Mouse (Mus musculus) midbrain, embryonic 12.5 days (tissue): Measurements from ENCODE around the gene March8. TPM values are rescaled to one million over a fixed set of nuclear protein-coding genes. Genes with fewer than 3 reads are reported as not detected.

Experiments
- ATAC-seq: fragments of 200-750 bp; cut with Nextera tagmentation; 2 replicates; pipeline ENCODE4 v1.8.0; 2017; ENCODE audit warnings: low read depth, moderate TSS enrichment, moderate library complexity; ENCODE audit not compliant: low FRiP score
- H3K27ac ChIP-seq: fragments of 300-500 bp; sonication (generic); replicated peaks from 2 replicates; pipeline ENCODE4 v1.5.1; 2016; ENCODE audit warnings: mild to moderate bottlenecking
- H3K27me3 ChIP-seq: fragments of 300-500 bp; sonication (generic); 2 replicates; pipeline ENCODE4 v1.6.1; 2016; ENCODE audit warnings: mild to moderate bottlenecking
- H3K36me3 ChIP-seq: fragments of 300-500 bp; sonication (generic); 2 replicates; pipeline ENCODE4 v1.6.1; 2016
- H3K4me1 ChIP-seq: fragments of 300-500 bp; sonication (generic); 2 replicates; pipeline ENCODE4 v1.6.1; 2016
- H3K4me2 ChIP-seq: fragments of 300-500 bp; sonication (generic); replicated peaks from 2 replicates; pipeline ENCODE4 v1.6.1; 2016; ENCODE audit warnings: mild to moderate bottlenecking, moderate library complexity
- H3K4me3 ChIP-seq: fragments of 300-500 bp; sonication (generic); 2 replicates; pipeline ENCODE4 v1.5.1; 2016; ENCODE audit warnings: mild to moderate bottlenecking
- H3K9ac ChIP-seq: fragments of 300-500 bp; sonication (generic); replicated peaks from 2 replicates; pipeline ENCODE4 v1.6.1; 2016; ENCODE audit warnings: mild to moderate bottlenecking, moderate library complexity
- H3K9me3 ChIP-seq: fragments of 300-500 bp; sonication (generic); 2 replicates; pipeline ENCODE4 v1.6.1; 2016; ENCODE audit warnings: mild to moderate bottlenecking
- WGBS: fragments of 180-500 bp; shearing (Covaris S2); methylation state at CpG from one replicate; pipeline ENCODE4 v1.1.7; 2016; 5-methylcytosine and 5-hydroxymethylcytosine counted together
- polyA plus RNA-seq: library from polyadenylated mRNA; unstranded; fragments of >200 nt; fragmentation: Nextera tagmentation; extraction: Ambion mirVana; gene quantifications from 2 replicates; pipeline ENCODE4 v1.2.1, GENCODE M21; 2016

Gene March8
- polyA plus RNA-seq, 1 experiment from 2014 or later: 54.6 TPM

GRCm38 (mm10) chr6:116374136-116374535 lies 36.3 kb downstream of the March8 start:
- H3K36me3 ChIP-seq: no peaks in the 10 kb centered on the region
- 0 out of 2 replicates have a peak, but pooled peaks cover 4% of the 10 kb centered on the region for H3K4me1 ChIP-seq
- H3K27ac ChIP-seq: no peak overlapping the region
- no peaks in the 10 kb centered on the region for H3K27me3 ChIP-seq
- H3K4me2 ChIP-seq: no peak overlapping the region
- no peak overlapping the region for H3K4me3 ChIP-seq
- no peaks in the 10 kb centered on the region for H3K9me3 ChIP-seq
- WGBS: 96% methylated on average over 1 of the region's 1 CpGs
- no peak for ATAC-seq
- H3K9ac ChIP-seq: no peak overlapping the region

- Histone ChIP-seq H3K27ac (no peak overlapping the region), H3K36me3 (no peaks in the 10 kb centered on the region), H3K27me3 (no peaks in the 10 kb centered on the region), H3K9ac (no peak overlapping the region), H3K9me3 (no peaks in the 10 kb centered on the region), H3K4me2 (no peak overlapping the region), H3K4me1 (0 out of 2 replicates have a peak, but pooled peaks cover 4% of the 10 kb centered on the region), H3K4me3 (no peak overlapping the region)
- ATAC-seq: no peak
Observed at GRCm38 (mm10) chr6:116374618-116375017, 36.8 kb downstream of the March8 start.

GRCm38 (mm10) chr6:116378892-116379291 lies 41.1 kb downstream of the March8 start:
- Histone ChIP-seq H3K4me2 (no peak overlapping the region), H3K4me1 (0 out of 2 replicates have a peak, but pooled peaks cover 9% of the 10 kb centered on the region), H3K9me3 (no peaks in the 10 kb centered on the region), H3K36me3 (no peaks in the 10 kb centered on the region), H3K9ac (no peak overlapping the region), H3K27ac (no peak overlapping the region), H3K27me3 (no peaks in the 10 kb centered on the region), H3K4me3 (no peak overlapping the region)
- no peak for ATAC-seq
- WGBS: 92% methylated on average over 7 of the region's 7 CpGs

GRCm38 (mm10) chr6:116380157-116380556 lies 42.3 kb downstream of the March8 start:
- no peak overlapping the region for H3K27ac ChIP-seq
- no peaks in the 10 kb centered on the region for H3K9me3 ChIP-seq
- H3K4me3 ChIP-seq: no peak overlapping the region
- no peak overlapping the region for H3K4me2 ChIP-seq
- H3K27me3 ChIP-seq: no peaks in the 10 kb centered on the region
- no peak for ATAC-seq
- H3K4me1 ChIP-seq: peaks cover 7% of the 10 kb centered on the region
- H3K9ac ChIP-seq: no peak overlapping the region
- no peaks in the 10 kb centered on the region for H3K36me3 ChIP-seq
- WGBS: 50% methylated on average over 3 of the region's 3 CpGs

- Histone ChIP-seq H3K4me3 (no peak overlapping the region), H3K9me3 (no peaks in the 10 kb centered on the region), H3K9ac (no peak overlapping the region), H3K4me1 (peaks cover 20% of the 10 kb centered on the region), H3K4me2 (no peak overlapping the region), H3K27me3 (no peaks in the 10 kb centered on the region), H3K27ac (no peak overlapping the region), H3K36me3 (no peaks in the 10 kb centered on the region)
- no peak for ATAC-seq
- 81% methylated on average over 2 of the region's 2 CpGs for WGBS
Observed at GRCm38 (mm10) chr6:116381605-116382004, 43.8 kb downstream of the March8 start.

- peak overlapping the region; percentile 60; the same call in 1 of the 2 replicates for H3K27ac ChIP-seq
- no peaks in the 10 kb centered on the region for H3K27me3 ChIP-seq
- WGBS: 70% methylated on average over 10 of the region's 10 CpGs
- H3K9ac ChIP-seq: no peak overlapping the region
- no peak overlapping the region for H3K4me3 ChIP-seq
- H3K4me2 ChIP-seq: no peak overlapping the region
- H3K4me1 ChIP-seq: peaks cover 21% of the 10 kb centered on the region
- H3K36me3 ChIP-seq: no peaks in the 10 kb centered on the region
- no peaks in the 10 kb centered on the region for H3K9me3 ChIP-seq
- peak; percentile 49; the same call in 1 of the 2 replicates for ATAC-seq
Observed at GRCm38 (mm10) chr6:116383582-116383981, 45.8 kb downstream of the March8 start.

GRCm38 (mm10) chr6:116385194-116386044 lies 47.6 kb downstream of the March8 start:
- Histone ChIP-seq H3K4me2 (peak overlapping the region; percentile 29), H3K27ac (peak overlapping the region; percentile 67), H3K9ac (no peak overlapping the region), H3K4me3 (no peak overlapping the region), H3K27me3 (no peaks in the 10 kb centered on the region), H3K9me3 (no peaks in the 10 kb centered on the region), H3K4me1 (peaks cover 21% of the 10 kb centered on the region), H3K36me3 (no peaks in the 10 kb centered on the region)
- WGBS: 28% methylated on average over 5 of the region's 5 CpGs
- ATAC-seq: peak; percentile 5; the same call in 1 of the 2 replicates

- peak; percentile 78 for ATAC-seq
- no peak overlapping the region; the same call in 1 of the 2 replicates for H3K9ac ChIP-seq
- no peaks in the 10 kb centered on the region for H3K27me3 ChIP-seq
- 29% methylated on average over 4 of the region's 4 CpGs for WGBS
- no peaks in the 10 kb centered on the region for H3K9me3 ChIP-seq
- H3K4me2 ChIP-seq: peak overlapping the region; percentile 29
- peak overlapping the region; percentile 67 for H3K27ac ChIP-seq
- H3K4me1 ChIP-seq: peaks cover 21% of the 10 kb centered on the region
- H3K36me3 ChIP-seq: no peaks in the 10 kb centered on the region
- H3K4me3 ChIP-seq: no peak overlapping the region
Observed at GRCm38 (mm10) chr6:116386045-116386415, 48.2 kb downstream of the March8 start.

- no peaks in the 10 kb centered on the region for H3K27me3 ChIP-seq
- H3K9me3 ChIP-seq: no peaks in the 10 kb centered on the region
- peaks cover 21% of the 10 kb centered on the region for H3K4me1 ChIP-seq
- H3K9ac ChIP-seq: no peak overlapping the region
- no peaks in the 10 kb centered on the region for H3K36me3 ChIP-seq
- ATAC-seq: peak; percentile 38; the same call in 1 of the 2 replicates
- H3K4me2 ChIP-seq: 0 out of 2 replicates have a peak overlapping the region, but pooled peaks have one; percentile 7
- WGBS: 46% methylated on average over 3 of the region's 3 CpGs
- H3K4me3 ChIP-seq: no peak overlapping the region
- peak overlapping the region; percentile 67 for H3K27ac ChIP-seq
Observed at GRCm38 (mm10) chr6:116386506-116386905, 48.7 kb downstream of the March8 start.

GRCm38 (mm10) chr6:116388068-116388467 lies 50.2 kb downstream of the March8 start:
- no peak overlapping the region for H3K27ac ChIP-seq
- ATAC-seq: no peak
- WGBS: 91% methylated on average over 1 of the region's 1 CpGs

GRCm38 (mm10) chr6:116389481-116389880 lies 51.7 kb downstream of the March8 start:
- Histone ChIP-seq H3K36me3 (no peaks in the 10 kb centered on the region), H3K4me2 (no peak overlapping the region), H3K9ac (no peak overlapping the region), H3K9me3 (no peaks in the 10 kb centered on the region), H3K27ac (no peak overlapping the region), H3K27me3 (no peaks in the 10 kb centered on the region), H3K4me1 (peaks cover 16% of the 10 kb centered on the region), H3K4me3 (no peak overlapping the region)
- no peak for ATAC-seq

More at GRCm38 (mm10) chr6:116388068-116388467, 50.2 kb downstream of the March8 start:
- Histone ChIP-seq H3K4me3 (no peak overlapping the region), H3K4me2 (no peak overlapping the region), H3K9me3 (no peaks in the 10 kb centered on the region), H3K27me3 (no peaks in the 10 kb centered on the region), H3K9ac (no peak overlapping the region), H3K36me3 (no peaks in the 10 kb centered on the region), H3K4me1 (peaks cover 21% of the 10 kb centered on the region)

GRCm38 (mm10) chr6:116394916-116395648 lies 57.3 kb downstream of the March8 start:
- Histone ChIP-seq H3K4me3 (no peak overlapping the region), H3K9ac (no peak overlapping the region), H3K4me2 (no peak overlapping the region), H3K27ac (no peak overlapping the region), H3K27me3 (no peaks in the 10 kb centered on the region), H3K36me3 (no peaks in the 10 kb centered on the region), H3K9me3 (no peaks in the 10 kb centered on the region), H3K4me1 (peaks cover 27% of the 10 kb centered on the region)
- WGBS: 77% methylated on average over 1 of the region's 2 CpGs
- ATAC-seq: no peak
